Mouse (Mus musculus) macrophage (primary cell): Measurements from ENCODE around the gene Akap5. TPM values are rescaled to one million over a fixed set of nuclear protein-coding genes. Genes with fewer than 3 reads are reported as not detected.

Experiments
- H3K27ac ChIP-seq: fragments of 350-480 bp; formaldehyde crosslinking; 2 replicates; pipeline ENCODE4 v1.9.0; 2021
- H3K36me3 ChIP-seq: fragments of 350-480 bp; formaldehyde crosslinking; 2 replicates; pipeline ENCODE4 v1.9.0; 2021; ENCODE audit errors: inconsistent target
- H3K4me3 ChIP-seq: fragments of 350-480 bp; formaldehyde crosslinking; 2 replicates; pipeline ENCODE4 v1.9.0; 2021; ENCODE audit errors: inconsistent target
- H3K79me2 ChIP-seq: fragments of 350-480 bp; formaldehyde crosslinking; 2 replicates; pipeline ENCODE4 v1.9.0; 2021; ENCODE audit errors: inconsistent target
- WGBS: methylation state at CpG from one replicate; pipeline ENCODE4 v1.1.7; 2026; ENCODE audit warnings: inconsistent platforms; ENCODE audit not compliant: missing documents; 5-methylcytosine and 5-hydroxymethylcytosine counted together
- polyA plus RNA-seq: library from polyadenylated mRNA; stranded (reverse); fragments of 250-400 nt; gene quantifications from 3 replicates; pipeline ENCODE4 v1.2.4, GENCODE M21; 2018; ENCODE audit warnings: inconsistent platforms

Gene Akap5
- polyA plus RNA-seq, 1 experiment from 2014 or later, result 0.01 TPM

DNA sequence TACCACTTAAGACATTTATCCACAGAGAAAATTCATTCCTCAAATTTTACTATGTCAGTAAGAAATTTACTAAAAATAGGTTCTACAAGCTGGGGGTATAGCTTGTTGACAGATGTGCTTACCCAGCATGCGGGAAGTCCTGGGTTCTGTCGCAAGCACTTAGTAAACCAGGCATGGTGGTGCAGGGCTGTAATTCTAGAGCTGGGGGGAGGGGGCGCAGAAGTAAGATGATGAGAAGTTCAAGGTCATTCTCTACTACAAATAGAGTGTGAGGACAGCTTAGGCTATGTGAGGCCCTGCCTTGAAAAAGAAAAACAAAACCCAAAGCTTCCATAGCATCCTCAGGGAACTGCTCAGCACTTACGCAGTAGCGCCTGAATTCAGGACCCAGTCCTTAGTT is 53.9 kb downstream of the Akap5 start:
- no peaks in the 10 kb centered on the region for H3K36me3 ChIP-seq
- no peak overlapping the region for H3K4me3 ChIP-seq
- H3K79me2 ChIP-seq, result peaks cover 100% of the 10 kb centered on the region
- H3K27ac ChIP-seq, result peak overlapping the region; percentile 25; the same call in 1 of the 2 replicates
- 77% methylated on average over 5 of the region's 5 CpGs for WGBS

DNA sequence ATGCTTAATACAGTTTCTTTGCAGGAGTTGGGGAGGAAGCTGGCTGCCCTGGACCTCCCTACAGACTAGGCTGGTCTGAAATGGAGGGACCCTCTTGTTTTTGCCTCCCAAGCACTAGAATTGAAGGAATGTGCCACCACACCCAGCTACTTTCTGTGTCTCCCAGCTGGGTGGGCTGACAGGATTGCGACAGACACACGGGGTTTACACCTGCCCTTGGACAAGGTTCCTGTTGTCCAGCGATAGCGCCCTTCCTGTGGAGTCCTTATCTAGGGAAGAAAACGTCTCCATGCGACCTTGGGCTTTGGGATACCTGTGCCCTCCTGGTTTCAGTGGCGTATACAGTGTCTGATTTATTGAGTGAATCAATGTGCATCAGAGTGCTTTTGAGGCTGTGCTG is 55.5 kb downstream of the Akap5 start:
- Histone ChIP-seq H3K79me2 (peaks cover 100% of the 10 kb centered on the region), H3K27ac (no peak overlapping the region), H3K4me3 (no peak overlapping the region), H3K36me3 (peaks cover 4% of the 10 kb centered on the region; the same call in 1 of the 2 replicates)
- 84% methylated on average over 7 of the region's 7 CpGs for WGBS

Other genes starting within 250 kb of the Akap5 start
- not detected in 3 replicates for gene Esr2, start 147.6 kb upstream of the Akap5 start, polyA plus RNA-seq
- gene Tex21, start 78.1 kb upstream of the Akap5 start, polyA plus RNA-seq, result not detected in 3 replicates
- gene Mthfd1, start 69.6 kb upstream of the Akap5 start, polyA plus RNA-seq, result 11.3 to 39.1 TPM (median 14.9 TPM) in 3 replicates
- 5.3 to 6.8 TPM (median 5.6 TPM) in 3 replicates for gene Zbtb25, start 44.7 kb downstream of the Akap5 start, polyA plus RNA-seq
- 5.0 to 6.5 TPM (median 5.2 TPM) in 3 replicates for gene Zbtb1, start 45.4 kb downstream of the Akap5 start, polyA plus RNA-seq
- 4.0 to 5.0 TPM (median 4.9 TPM) in 3 replicates for gene Hspa2, start 79.3 kb downstream of the Akap5 start, polyA plus RNA-seq
- gene Ppp1r36, start 92.6 kb downstream of the Akap5 start, polyA plus RNA-seq, result not detected in 3 replicates
- gene Plekhg3, start 206.0 kb downstream of the Akap5 start, polyA plus RNA-seq, result 13.1 to 22.6 TPM (median 20.1 TPM) in 3 replicates